Mouse (Mus musculus) B cell, adult 2 months (primary cell): ENCODE results near the gene Id2.

Experiments
- DNase-seq, 2 experiments: peaks; one replicate each; pipeline ENCODE4 v3.0.0; 2022

Id2 gene

DNA sequence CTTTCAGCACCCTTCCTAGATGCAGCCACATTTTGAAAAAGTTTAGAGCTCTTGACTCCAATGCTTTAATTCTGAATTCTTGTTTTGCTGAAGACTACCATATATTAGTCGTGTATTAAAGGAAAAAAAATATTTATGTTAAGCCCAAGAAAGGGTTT, at the start of gene Id2:
TSS of gene Id2 (minus strand) at position 89 of the 158 bp plus-strand sequence.
- DNase-seq: no peak

DNA sequence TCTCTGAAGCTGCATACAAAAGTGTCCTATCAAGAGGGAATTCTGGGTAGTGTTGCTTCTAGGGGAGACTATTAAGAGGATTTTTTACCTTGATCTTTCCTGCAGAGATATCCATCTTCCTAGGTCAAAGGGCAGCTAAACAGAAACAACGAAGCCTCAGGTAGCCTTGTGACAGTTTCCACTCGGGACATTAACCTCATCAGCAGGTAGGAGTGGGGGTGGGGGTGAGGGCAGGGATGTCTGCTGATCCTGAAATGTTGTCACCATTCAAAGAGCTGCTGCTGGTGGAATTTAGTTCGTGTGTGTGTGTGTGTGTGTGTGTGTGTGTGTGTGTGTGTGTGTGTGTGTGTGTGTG, 48.4 kb upstream of the Id2 start:
- DNase-seq: no peak

DNA sequence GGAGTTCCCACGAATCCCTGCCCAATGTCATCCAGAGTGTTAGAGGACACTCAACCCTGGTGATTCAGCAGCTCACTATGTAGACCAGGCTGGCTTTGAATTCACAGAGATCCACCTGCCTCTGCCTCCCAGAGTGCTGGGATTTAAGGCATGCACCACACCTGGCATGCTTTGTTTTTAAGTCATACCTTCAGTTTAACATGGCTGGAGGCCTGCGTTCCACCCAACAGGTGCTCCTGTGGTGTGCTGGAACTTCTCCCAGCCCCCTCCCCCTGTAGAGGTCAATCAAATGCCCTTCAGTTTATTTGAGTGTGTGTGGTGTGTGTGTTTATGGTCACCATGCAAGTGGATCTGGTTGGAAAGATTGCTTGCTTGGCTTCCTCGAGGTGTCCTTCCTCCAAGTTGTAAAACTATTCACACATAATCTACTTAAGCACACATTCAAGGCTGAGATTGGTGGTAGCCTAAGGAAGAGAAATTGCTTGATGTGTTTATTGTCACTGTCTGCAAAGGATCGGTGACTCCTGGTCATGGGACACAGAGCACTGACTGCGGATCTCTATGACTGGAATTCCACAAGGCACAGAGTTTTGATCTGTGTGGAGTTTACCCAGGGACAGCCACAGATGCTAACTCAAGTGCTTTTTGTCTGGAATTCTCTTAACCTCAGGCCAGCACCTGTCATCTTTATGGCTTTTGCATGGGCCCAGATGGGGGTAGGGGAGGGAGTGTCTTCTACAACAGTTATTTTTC, 47.8 kb upstream of the Id2 start:
- no peak for DNase-seq

DNA sequence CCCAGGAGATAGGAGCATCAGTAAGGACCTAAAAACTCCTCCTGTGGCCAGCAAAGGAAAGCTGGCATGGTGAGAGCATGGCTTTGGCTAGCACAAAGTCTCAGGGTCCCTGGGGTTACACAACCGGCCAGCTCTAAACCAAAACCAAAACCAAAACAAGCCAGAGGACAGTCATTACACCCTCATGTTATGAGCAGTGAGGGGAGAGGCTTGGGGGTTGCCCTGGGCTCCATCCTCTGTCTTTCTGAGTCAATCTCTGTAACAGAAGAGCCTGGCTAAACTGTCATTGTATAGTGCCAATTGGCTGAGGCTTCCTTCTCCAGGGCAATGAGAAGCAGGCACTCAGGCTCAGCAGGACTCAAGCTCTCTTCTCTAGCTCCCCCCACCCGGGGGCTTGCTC, 46.6 kb upstream of the Id2 start:
- no peak for DNase-seq

DNA sequence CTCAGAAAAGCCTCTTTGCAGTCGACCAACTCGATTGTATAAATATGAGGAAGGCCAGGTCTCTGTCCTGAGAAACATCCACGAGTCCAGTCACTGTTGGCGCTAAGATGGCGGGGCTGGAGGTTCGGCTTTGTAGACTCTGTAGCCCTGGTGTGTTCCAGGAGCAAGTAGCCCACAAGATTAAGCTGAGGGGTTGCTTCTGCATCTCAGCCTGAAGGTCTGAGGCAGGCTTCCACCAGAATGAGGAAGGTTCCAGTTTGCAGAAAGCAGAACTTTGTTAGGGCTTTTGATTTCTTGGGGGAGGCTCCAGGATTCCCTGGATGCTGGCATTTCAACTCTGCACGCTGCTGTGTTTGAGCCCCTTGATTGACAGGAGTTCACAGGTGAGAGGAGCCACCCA, 45.3 kb upstream of the Id2 start:
- no peak for DNase-seq

DNA sequence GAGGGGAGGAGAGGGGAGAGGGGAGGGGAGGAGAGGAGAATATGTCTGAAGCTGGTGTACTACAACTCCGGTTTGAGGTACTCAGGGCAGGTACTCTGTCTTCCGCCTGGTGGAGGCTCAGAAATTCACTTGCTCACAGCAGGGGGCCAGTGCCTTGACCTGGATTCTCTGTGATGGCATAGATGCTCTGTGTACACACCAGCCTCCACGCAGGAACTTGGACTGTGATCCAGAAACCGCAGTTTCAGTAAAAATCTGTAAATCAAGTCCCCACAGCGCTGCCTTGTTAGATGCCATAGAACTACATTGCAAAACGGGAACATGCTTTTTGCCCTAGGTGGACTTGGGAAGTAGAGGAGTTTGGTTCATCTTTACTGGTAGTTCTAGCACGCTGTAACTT, 44.4 kb upstream of the Id2 start:
- no peak for DNase-seq

DNA sequence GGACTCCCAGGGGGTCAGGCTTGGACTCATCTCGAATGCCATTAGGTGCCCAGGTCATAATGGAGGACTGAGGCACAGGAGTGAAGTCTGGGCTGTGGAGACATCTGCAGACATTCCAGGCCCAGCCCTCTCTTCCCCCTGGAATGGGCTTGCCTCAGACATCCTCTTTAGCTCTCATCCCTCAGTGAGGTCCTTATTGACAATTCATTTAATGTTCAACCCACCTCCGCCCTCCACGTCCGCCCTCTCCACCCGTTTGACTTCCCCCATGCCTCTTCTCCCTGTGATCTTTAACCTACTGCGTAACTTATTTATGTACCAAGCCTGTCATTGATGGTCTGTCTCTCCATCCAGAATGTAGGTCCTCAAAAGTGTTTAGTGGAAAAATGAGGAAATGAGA, 43.2 kb upstream of the Id2 start:
- DNase-seq: no peak

DNA sequence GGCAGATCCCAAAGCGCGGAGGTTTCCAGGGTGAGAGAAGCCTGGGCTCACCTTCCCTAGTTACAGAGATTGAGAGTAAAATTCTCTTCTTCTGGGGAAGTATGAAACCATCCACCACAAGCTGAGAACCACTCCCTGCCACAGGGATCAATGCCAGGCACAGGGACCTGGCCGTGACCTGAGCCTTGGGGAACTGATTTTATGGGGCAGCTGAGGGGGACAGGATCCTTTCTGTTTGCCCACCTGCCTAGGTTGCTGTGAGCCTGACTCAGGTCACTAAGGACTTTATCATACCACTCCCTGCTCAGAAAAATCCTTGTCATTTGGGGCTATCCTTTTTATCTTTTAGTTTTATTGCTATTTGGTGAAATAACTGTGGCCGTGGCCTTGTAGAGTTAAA, 41.7 kb upstream of the Id2 start:
- DNase-seq: no peak

DNA sequence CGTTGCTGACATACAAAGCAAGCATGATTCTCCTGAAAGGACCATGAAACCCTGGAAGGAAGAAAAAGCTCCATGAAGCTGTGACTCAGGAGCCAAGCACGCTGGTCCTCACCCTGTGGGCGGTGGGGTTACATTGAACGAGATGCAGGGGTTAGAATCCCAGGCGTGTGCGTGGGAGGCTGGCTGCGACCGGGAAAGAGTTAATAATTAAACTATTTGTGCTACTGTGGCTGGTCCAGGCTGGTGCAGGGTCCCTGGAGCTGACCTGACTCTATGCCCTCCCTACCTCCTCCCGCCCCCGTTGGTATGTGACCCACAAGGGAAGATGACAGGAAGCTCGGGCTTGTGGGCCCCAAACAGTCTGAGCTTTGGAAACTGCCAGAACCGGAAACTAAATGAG, 35.1 kb upstream of the Id2 start:
- no peak for DNase-seq

DNA sequence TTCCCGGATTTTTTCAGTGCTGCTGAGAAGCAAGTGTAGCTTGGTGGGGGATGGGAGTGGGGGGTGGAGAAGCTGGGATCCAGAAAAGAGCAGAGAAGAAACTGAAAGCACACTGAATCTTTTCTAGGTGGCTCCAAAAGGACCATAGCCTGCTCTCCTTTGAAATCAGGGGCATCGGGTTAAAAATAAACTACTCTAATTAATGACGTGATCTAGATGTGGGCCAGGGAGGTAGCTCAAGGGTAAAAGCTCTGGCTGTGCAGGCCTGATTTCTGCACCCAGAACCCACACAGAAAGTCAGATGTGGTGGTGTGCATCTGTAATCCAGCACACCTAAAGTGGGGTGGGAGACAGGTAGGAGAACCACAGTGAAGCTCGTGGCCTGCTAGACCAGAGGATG, 30.7 kb upstream of the Id2 start:
- DNase-seq: no peak

DNA sequence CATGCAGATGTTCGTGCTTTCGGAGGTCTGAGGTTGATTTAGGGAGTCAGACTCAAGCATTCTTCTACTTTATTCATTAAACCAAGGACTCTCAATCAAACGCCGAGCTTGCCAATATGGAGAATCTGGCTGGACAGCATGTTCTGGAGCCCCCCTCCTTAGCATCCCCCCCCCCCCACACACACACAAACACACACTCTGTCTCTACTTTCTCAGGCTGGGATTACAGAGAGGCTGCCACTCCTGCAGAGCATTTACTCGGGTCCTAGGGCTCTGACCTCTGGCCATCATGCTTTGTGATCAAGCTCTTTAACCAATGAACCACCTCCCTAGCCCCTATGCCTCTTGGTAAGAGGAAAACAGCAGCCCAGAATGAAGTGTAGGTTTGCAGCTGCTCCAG, 29.3 kb upstream of the Id2 start:
- no peak for DNase-seq

DNA sequence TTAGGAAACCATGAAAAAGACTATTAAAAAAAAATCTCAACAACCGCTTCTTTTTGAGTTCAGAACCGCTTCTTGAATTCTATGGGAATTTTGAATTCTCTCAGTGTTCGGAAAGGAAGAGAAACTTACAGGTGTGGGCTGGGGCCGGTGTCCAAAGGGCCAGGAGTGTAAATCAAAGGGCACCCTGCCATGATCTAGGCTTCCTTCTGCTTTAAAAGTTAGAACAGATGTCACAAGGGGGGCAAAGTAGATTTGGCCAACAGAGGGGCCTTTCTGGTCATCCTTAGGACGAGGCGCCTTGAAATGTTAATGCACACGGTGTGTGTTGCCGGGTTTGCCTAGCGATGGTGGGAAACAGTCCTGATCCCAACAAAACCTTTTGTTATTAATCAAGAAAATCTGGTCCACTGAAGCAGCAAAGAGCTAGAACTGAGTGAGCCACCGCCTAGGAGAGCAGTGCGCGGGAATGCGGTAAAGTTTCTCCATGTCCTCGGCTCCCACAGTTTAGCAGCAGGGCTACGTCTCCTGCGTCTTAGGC, 28.4 kb upstream of the Id2 start:
- DNase-seq: no peak

DNA sequence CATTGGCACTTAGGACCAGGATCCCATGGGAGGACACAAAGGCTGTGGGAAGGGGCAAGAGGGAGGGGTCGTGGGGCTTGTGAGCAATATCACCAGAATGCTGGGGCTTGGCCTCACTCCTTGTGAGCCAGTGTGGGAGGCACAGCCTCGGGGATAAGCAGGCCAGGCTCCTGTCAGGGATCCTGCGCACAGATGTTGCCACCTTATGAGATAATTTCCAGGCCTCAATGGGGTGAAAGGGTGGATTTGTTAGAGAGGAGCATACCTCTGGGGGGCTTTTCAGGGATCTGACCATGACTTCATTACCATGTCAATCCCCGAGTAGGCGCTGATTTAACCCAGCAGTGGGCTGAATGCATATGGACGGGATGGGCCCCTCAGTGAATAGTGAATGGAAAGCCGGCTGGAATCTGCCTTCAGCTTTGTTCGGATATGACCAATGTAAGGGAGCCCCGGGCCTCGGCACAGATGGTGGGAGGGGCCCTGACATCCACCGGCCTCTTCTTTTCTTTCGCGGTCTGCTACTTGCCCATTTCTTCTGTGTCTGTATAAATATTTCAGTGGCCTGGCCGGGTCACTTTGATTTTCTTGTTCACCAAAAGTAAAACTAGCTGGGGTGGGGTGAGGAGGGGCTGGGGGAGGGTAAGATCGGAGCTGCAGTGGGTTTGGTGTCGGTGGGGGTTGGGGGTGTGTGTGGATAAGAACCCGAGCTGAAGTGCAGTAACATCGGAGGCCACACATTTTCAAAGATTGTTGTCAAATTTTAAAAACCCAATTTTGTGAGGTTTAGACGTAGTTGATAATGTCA, 27.7 kb upstream of the Id2 start:
- DNase-seq: no peak

DNA sequence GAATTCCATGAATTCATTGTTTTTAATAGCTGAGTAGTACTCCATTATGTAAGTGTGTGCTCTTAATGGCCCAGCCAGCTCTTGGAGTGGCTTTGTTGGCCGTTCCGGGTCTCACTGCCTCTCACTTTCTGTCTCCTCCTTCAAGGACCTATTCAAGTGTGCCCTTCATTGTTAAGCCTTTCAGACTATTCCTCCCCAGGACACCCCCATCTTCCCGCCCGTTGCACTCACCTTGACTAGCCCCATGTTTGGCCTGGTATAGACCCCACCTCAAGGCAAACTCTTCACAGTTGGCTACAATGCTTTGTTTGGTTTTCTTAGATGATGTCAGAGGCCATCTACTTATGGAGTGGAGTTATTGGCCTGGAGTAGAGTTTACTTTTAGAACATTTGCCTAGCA, 23.8 kb upstream of the Id2 start:
- DNase-seq: no peak

DNA sequence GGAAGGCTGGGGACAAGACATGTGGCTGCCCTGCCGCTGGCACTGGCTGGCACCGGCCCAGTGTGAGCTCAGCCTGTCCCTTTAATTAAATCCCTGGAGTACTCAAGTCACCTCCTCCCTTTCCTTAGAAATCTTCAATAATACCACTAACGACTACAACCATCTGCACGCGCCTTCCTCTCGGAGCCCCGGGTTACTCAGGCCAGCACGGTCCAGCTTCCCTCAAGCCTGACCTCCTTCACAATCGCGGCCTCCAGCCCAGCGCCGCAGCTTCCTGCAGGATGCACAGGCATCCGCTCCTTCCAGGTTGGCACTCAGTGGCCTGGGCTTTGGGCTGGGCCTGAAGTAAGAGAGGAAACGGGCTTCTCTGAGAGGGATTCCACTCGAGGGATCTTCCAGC, 22.3 kb upstream of the Id2 start:
- DNase-seq: no peak

DNA sequence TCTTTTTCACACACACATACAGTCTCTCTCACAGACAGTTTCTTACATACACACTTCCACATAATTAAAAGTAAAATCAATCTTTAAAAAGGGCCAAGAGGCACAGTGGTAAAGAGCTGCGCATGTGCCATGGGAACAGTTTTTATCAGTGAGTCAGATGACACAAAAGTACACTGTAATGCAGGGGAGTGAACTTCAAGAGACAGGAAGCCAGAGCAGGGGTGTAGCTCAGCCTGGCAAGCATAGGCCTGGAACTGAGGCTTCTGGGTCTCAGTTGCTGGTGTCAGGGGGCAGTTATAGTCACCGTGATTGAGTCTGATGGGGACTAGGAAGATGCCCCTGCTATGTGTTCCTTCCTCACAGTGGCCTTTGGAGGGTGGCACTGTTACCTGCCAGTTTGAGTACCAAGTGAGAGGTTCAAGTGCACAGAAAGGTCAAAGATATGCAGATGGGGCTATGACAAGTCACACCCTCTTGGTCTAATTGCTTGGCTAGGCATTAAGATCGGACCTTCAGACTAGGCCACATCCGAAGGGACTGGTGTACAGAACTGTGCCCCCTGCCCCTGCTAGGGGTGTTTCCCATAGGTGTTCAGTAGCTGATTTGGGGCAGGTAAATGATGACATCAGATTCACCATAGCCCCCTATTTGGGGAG, 21.0 kb upstream of the Id2 start:
- DNase-seq: no peak

DNA sequence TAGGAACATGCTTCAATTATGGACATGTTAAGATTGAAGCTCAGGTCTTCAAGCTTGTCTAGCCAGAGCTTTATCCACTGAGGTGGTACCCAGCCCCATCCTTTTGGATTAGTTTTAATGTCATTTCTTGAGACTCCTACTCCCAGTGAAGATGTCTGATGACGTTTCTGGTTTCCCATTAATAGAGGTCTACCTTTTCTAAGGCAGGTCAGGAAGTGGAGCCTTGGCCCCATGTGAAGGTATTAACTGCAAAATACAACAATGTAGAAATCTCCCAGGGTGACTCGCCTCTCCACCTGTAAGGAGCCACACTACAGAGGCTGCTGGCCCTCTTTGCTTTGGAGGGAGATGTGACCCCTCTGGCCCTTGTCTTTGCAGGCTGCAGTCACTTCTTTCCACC, 19.2 kb upstream of the Id2 start:
- DNase-seq: no peak

DNA sequence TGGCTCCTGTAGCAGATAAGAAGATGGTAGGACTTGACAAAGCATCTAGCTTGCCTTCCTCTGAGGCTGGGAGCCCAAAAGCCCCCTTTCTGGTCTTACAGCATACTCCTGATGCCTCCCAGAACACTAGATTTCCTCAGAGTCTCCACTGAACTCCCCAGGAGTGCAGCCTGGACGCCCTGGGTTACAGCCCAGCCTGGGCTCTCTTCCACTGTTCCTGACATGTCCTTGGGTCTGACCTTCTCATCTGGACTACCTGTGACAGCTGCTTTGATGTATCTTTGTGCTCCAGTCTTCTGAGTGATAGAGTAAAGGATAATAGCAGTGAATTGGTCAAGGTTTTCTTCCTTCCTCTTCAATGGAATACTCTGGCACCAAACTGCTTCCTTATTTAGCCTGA, 17.5 kb upstream of the Id2 start:
- DNase-seq: no peak

DNA sequence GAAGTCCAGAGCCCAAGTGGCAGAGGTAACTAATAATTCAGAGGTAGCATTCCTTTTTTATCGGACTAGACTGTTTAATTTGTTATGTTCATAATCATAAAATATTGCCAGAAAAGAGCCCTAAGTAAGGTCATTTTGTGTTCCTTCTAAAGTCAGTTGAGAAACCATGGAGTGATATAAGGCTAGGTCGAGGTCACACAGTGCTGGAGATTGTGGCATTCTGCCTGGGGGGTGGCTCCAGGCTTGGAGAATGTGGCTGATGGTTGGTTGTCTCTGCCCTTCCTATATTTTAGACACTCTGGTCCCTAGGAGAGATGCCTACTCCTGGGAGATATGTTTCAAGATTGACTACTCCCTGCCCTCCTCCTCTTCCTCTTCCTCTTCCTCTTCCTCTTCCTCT, 16.4 kb upstream of the Id2 start:
- no peak for DNase-seq

DNA sequence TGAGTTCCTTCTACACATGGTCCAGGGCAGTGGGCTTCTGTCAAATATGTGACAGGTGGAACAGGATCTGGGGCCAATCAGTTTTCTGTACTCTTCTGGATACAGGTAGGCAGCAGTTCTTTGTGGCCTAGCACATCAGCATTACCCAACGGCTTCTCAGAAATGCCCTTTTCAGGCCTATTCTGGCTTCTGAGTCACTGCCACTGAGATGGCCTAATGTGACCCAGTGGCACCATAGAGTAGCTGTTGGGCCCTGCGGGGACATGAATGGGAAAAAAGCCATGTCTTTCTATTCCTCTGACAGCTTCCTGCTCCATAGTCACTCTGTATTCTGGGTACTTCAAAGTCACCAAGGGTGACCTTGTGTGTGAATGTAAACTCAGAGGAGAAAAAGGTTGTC, 15.9 kb upstream of the Id2 start:
- DNase-seq: no peak

DNA sequence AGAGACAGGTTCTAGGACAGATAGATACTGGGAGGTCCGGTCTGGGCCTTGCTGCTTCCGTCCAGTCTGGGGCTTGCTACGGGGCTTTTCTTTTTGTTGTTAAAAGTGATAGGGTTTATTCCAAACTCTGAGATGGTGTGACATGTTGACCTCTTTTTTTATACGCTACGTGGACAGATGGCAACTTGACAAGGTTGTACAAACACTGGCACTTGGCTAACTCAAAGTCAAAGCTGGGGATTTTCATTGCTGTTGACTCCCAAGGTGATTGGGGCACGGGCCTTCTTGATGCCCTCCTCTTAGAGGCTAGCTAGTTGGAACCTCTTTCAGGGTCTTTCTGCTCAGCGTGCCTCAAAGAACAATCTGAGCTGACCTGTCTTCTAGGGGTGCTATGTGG, 13.7 kb upstream of the Id2 start:
- DNase-seq: no peak

DNA sequence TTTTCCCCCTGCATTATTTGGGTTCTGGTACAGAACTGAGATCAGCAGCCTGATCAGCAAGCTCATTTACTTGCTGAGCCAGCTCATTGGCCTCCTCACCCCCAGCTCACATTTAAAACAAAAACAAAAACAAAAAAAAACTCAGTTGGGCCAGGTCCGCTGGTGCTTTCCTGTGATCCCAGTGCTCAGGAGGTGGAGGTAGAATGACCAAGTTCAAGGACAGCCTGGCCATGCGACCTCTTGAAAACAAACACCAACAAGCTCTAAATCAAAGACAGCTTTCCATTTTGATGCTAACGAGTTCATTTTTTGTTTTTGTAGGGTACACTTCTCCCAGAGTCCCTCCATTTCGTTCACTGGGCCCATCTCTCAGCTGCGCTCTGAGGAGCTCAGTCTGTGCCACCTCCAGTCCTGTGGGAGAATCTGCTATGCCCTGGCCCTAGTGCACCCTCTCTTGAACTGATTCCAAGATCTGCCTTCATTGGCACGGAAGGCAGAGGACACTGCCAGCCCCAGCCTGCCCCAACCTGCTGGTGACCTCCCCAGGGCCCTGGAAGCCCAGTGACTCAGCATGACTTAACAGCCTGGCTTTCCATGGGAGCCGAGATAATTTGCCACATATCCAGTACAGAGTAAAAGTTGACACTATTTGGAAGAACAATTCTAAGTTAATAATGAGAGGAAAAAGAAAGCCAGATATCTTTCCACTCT, 13.2 kb upstream of the Id2 start:
- DNase-seq: no peak

DNA sequence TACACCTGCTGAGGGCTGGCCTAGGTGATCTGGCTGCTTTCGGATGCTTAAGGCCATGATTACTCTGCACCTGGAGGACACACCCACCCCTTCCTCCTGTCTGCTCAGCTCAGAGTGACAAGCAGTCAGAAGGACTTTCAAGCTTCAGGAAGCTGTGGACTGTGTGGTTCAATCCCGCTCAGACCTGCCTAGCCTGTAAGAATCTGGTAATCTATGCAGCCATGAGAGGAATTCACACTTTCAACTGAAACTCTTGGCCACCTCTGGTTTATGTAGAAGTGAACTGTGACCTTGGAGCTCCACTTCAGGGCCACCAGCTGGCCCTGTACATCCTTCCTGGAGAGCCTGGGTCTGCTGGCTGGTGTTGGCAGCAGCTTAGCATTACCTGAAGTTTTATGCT, 11.9 kb upstream of the Id2 start:
- DNase-seq: no peak

DNA sequence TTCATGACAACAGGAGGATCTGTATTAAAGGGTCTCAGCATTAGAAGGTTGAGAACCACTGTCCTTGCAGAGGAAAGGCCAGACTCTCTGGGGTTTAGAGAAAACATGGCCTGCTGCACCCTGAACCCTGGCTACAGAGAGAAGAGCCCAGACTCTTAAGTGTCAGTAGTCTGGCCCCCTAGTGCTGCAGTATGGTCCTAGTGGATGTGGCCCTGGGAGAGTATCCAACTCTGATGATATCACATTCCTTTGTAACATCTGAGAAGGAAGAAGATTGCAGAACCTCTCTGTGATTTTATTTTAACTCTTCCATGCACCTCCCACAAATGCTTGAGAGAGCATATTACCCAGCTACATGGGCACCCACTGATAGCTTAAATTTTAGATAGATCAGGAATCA, 7.6 kb upstream of the Id2 start:
- no peak for DNase-seq
